Mouse (Mus musculus) E14TG2a.4 (cell line): ENCODE results near the gene Foxn3.

Experiments
- CTCF ChIP-seq: conservative IDR thresholded peaks from 2 replicates; pipeline ENCODE4 v1.5.1; 2014; ENCODE audit warnings: low read length
- NANOG ChIP-seq: IDR thresholded peaks from 2 replicates; pipeline ENCODE4 v1.6.1; 2014; ENCODE audit warnings: borderline replicate concordance, low read length, mixed read lengths

GRCm38 (mm10) chr12:99333304-99333968, 229.9 kb downstream of the Foxn3 start:
- TF ChIP-seq CTCF: no peak
- TF ChIP-seq NANOG: no peak
